Mouse (Mus musculus) activated CD4-positive, CD25-positive, alpha-beta regulatory T cell, adult 9 weeks (primary cell): ENCODE data around the gene Ppil2. TPM values are rescaled to one million over a fixed set of nuclear protein-coding genes. Genes with fewer than 3 reads are reported as not detected.

Experiments
- polyA plus RNA-seq: library from polyadenylated mRNA; unstranded; fragments of 100-300 nt; shearing (Covaris generic); gene quantifications from one replicate; pipeline ENCODE4 v1.2.1, GENCODE M21; 2017

The Ppil2 gene
- polyA plus RNA-seq = 256 TPM

GRCm38 (mm10) chr16:17110771-17111743 is at the start of gene Ppil2:
Gene Ppil2, minus strand, starts transcription at chr16:17111257.

GRCm38 (mm10) chr16:17146772-17147235 is 35.7 kb upstream of the Ppil2 start, which contains the start of gene Ccdc116:
Gene Ccdc116, minus strand, starts transcription at chr16:17147229.

GRCm38 (mm10) chr16:17144339-17144738 is 33.3 kb upstream of the Ppil2 start, which contains the start of gene Ydjc:
Gene Ydjc, plus strand, starts transcription at chr16:17144621.

GRCm38 (mm10) chr16:17132089-17132905 is 21.2 kb upstream of the Ppil2 start, which contains the start of gene Sdf2l1:
Gene Sdf2l1, minus strand, starts transcription at chr16:17132383.

GRCm38 (mm10) chr16:17124871-17125520 is 13.9 kb upstream of the Ppil2 start, which contains the start of gene 2610318N02Rik:
Gene 2610318N02Rik, minus strand, starts transcription at chr16:17125167.

GRCm38 (mm10) chr16:17069511-17070443 is 41.3 kb downstream of the Ppil2 start, which contains the start of gene Ypel1:
Gene Ypel1, plus strand, starts transcription at chr16:17069696.

Other genes starting within 250 kb of the Ppil2 start
- gene Igll1, start 247.3 kb downstream of the Ppil2 start, polyA plus RNA-seq = not detected
- gene Top3b, start 240.5 kb downstream of the Ppil2 start, polyA plus RNA-seq = 109 TPM
- gene Vpreb1, start 240.4 kb downstream of the Ppil2 start, polyA plus RNA-seq = 3.9 TPM
- gene Ppm1f, start 214.8 kb downstream of the Ppil2 start, polyA plus RNA-seq = 31.0 TPM
- gene Mapk1, start 127.9 kb downstream of the Ppil2 start, polyA plus RNA-seq = 32.1 TPM
- gene Ypel1, start 41.6 kb downstream of the Ppil2 start, polyA plus RNA-seq = 2.8 TPM
- gene 2610318N02Rik, start 13.9 kb upstream of the Ppil2 start, polyA plus RNA-seq = 4.4 TPM
- 46.3 TPM for gene Sdf2l1, start 21.1 kb upstream of the Ppil2 start, polyA plus RNA-seq
- gene Ydjc, start 33.4 kb upstream of the Ppil2 start, polyA plus RNA-seq = 5.8 TPM
- gene Ccdc116, start 36.0 kb upstream of the Ppil2 start, polyA plus RNA-seq = 2.7 TPM
- gene Ube2l3, start 91.4 kb upstream of the Ppil2 start, polyA plus RNA-seq = 361 TPM
- gene Rimbp3, start 97.3 kb upstream of the Ppil2 start, polyA plus RNA-seq = not detected
- gene Hic2, start 122.3 kb upstream of the Ppil2 start, polyA plus RNA-seq = 1.4 TPM
- gene Tmem191c, start 164.8 kb upstream of the Ppil2 start, polyA plus RNA-seq = 106 TPM
- 0.31 TPM for gene Serpind1, start 220.1 kb upstream of the Ppil2 start, polyA plus RNA-seq